ENCODE assay signal across 24 mouse cellular contexts in the genomic region with DNA sequence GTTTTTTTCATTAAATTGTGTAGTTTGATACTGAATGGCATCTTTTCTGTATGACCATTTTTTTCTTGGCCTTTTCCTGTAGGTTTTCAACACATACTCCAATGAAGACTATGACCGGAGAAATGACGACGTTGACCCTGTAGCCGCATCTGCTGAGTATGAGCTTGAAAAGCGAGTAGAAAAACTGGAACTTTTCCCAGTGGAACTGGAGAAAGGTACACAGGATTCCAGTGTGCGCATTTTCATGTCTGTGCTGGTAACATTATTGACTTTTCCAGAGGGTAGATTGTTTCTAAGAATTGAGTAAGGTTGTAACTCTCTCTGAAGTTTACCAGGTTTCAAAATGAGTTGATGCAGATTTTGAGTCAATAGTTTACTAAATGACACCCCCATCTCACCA.
"Had no signal": no experiment of that assay in that cellular context is flagged by ENCODE, and none has a peak within 500 bp of the region (broad histone marks: within the 10 kb centered on the region; RNA-seq: fewer than 3 reads in every experiment).

No protein-coding gene starts in this region.

- H3K36me3 ChIP-seq: heart, embryonic 12.5 days; hindbrain, embryonic 12.5 days; intestine, embryonic 15.5 days had no signal

- H3K9ac ChIP-seq: heart, embryonic 12.5 days; hindbrain, embryonic 12.5 days; hindbrain, embryonic 14.5 days; intestine, embryonic 15.5 days; limb, embryonic 12.5 days had no signal

- H3K4me3 ChIP-seq: gastrocnemius, adult 2 months; heart, embryonic 10.5 days; heart, embryonic 12.5 days; hindbrain, embryonic 10.5 days; hindbrain, embryonic 12.5 days; intestine, embryonic 15.5 days; layer of hippocampus, adult 2 months; left cerebral cortex, adult 2 months; limb, embryonic 10.5 days; limb, embryonic 12.5 days had no signal

- H3K27ac ChIP-seq: gastrocnemius, adult 2 months; heart, embryonic 10.5 days; hindbrain, embryonic 10.5 days; hindbrain, embryonic 12.5 days; hindbrain, embryonic 14.5 days; intestine, embryonic 15.5 days; layer of hippocampus, adult 2 months; left cerebral cortex, adult 2 months; limb, embryonic 10.5 days; limb, embryonic 12.5 days had no signal

- H3K9me3 ChIP-seq: heart, embryonic 10.5 days; heart, embryonic 12.5 days; hindbrain, embryonic 10.5 days; hindbrain, embryonic 12.5 days; intestine, embryonic 15.5 days; limb, embryonic 10.5 days; limb, embryonic 12.5 days had no signal

- H3K4me2 ChIP-seq: heart, embryonic 12.5 days; hindbrain, embryonic 12.5 days; hindbrain, embryonic 14.5 days; intestine, embryonic 15.5 days; limb, embryonic 12.5 days; liver, embryonic 11.5 days had no signal

- H3K27me3 ChIP-seq: heart, embryonic 12.5 days; hindbrain, embryonic 12.5 days; intestine, embryonic 15.5 days; limb, embryonic 12.5 days had no signal

- DNase-seq: gastrocnemius, adult 2 months; gastrocnemius, postnatal 10 days; gastrocnemius, postnatal 25 days; heart, postnatal 10 days; heart, postnatal 4 days; kidney, adult 18-20 months; kidney, adult 8-10 months; kidney, postnatal 10 days; kidney, postnatal 25 days; kidney, postnatal 4 days had no signal

- H3K4me1 ChIP-seq: heart, embryonic 10.5 days; hindbrain, embryonic 10.5 days; hindbrain, embryonic 12.5 days; intestine, embryonic 15.5 days; limb, embryonic 10.5 days; limb, embryonic 12.5 days had no signal

- ATAC-seq: hindbrain, embryonic 16.5 days; inflammation-experienced regulatory T-cells, adult 6 months; intestine, embryonic 15.5 days; intestine, postnatal 0 days had no signal
